Mouse (Mus musculus): Measurements from ENCODE around the gene Rev1.

The Rev1 gene

DNA sequence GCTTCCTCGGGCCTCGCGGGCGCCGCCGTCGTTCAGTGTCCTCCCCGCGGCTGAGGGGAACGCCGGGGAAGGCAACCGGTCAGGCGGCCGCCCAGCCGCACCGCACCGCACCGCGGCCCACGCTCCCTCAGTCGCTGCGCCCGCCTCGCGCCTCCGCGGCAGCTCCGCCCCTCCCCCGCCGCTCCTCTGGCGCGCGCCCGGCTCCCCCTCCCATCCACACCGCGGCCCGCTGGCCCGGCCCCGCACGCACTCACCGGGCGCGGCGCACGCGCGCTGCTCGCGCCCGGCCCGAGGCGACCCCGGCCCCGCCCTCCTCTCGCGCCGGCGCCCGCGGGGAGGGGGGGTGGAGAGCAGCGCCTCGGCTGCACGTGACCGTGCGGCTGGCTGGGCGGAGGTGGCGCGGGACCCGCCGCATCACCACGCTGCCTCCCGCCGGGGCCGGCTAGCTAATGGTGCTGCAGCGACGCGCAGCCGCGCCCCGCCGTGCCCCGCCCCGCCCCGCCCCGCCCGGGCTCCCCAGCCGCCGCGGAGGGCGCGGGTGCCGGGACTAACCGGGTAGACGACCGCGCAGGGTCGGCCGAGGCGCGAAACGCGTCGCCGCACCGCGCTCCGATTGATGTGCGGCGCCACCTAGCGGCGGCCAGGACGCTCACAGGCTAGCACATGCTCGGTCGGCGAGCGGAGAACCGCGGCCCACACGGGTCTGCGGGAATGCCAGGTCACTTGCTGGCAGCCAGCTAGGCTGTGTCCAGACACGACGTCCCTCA lies at the start of gene Rev1:
Rev1 (minus strand) TSS at position 301 of the 767 bp plus-strand sequence.
- peak; percentile 90 to 93 for DNase-seq (ENCODE audit: low spot score in 2 of 2)

GRCm38 (mm10) chr1:38178929-38179328 lies 49.3 kb upstream of the Rev1 start:
- DNase-seq (ENCODE audit: low spot score in 2 of 2), result no peak

- DNase-seq (ENCODE audit: low spot score in 2 of 2), result no peak
Observed at GRCm38 (mm10) chr1:38176077-38176476, 46.5 kb upstream of the Rev1 start.

- DNase-seq (ENCODE audit: low spot score in 2 of 2), result no peak
Observed at GRCm38 (mm10) chr1:38171874-38172273, 42.3 kb upstream of the Rev1 start.

GRCm38 (mm10) chr1:38165696-38166095 lies 36.1 kb upstream of the Rev1 start:
- DNase-seq (ENCODE audit: low spot score in 2 of 2), result no peak

GRCm38 (mm10) chr1:38150086-38150485 lies 20.5 kb upstream of the Rev1 start:
- DNase-seq (ENCODE audit: low spot score in 2 of 2), result no peak

- no peak for DNase-seq (ENCODE audit: low spot score in 2 of 2)
Observed at GRCm38 (mm10) chr1:38146008-38146407, 16.4 kb upstream of the Rev1 start.

GRCm38 (mm10) chr1:38141371-38141770 lies 11.8 kb upstream of the Rev1 start:
- DNase-seq (ENCODE audit: low spot score in 2 of 2), result no peak

DNA sequence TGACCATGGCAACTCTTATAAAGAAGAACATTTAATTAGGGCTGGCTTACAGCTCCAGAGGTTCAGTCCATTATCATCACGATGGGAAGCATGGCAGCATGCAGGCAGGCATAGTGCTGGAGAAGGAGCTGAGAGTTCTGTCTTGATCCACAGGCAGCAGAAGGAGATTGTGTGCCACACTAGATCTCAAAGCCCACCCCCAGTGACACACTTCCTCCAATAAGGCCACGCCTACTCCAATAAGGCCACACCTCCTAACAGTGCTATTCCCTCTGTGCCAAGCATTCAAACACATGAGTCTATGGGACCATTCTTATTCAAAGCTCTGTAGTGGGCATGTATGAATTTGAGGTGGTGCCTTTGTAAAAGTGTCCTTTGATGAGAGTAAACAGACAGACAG lies 11.3 kb upstream of the Rev1 start:
- DNase-seq (ENCODE audit: low spot score in 2 of 2), result no peak

- DNase-seq (ENCODE audit: low spot score in 2 of 2), result no peak
Observed at GRCm38 (mm10) chr1:38139396-38139795, 9.8 kb upstream of the Rev1 start.

DNA sequence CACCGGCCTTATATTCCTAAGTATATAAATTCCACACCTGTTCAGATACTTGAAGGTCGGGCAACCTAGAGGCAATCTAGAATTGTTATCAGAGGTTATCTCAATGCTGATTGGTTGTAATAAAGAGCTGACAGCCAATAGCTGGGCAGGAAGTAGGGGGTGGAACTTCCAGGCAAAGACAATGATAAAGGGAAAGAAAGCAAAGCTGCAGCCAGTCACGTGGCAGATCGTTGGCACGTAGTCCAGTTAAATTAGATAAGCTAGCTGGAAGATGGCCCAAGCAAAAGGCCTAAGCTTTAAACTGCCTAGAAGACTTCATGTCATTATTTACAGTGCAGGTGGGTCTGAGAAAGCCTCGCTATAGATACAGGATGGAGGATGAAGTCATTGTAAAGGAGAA lies 3.3 kb upstream of the Rev1 start:
- no peak for DNase-seq (ENCODE audit: low spot score in 2 of 2)

GRCm38 (mm10) chr1:38130715-38131483 lies 1.3 kb upstream of the Rev1 start:
- no peak for DNase-seq (ENCODE audit: low spot score in 2 of 2)

GRCm38 (mm10) chr1:38128919-38129436 lies 623 bp downstream of the Rev1 start:
- DNase-seq (ENCODE audit: low spot score in 2 of 2), result peak in 1 of 2 experiments; percentile 42

DNA sequence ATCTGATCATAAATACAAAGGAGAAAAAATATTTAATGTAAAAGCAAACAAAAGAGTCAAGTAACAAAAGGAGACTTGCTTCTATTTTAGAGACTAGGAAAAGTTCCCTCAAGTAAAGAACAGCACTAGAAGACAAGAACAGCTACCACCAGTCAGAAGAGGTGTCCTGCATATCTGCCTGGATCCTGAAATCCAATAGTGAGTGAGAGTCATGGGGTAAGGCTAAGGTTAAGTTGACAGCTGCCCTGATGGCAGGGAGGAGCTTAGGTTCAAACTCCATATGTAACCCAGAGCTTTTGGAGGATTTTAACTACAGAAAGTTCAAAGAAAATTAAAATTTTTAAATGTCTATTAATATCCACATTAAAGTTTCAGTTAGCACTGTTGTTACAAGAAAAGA lies 2.6 kb downstream of the Rev1 start:
- no peak for DNase-seq (ENCODE audit: low spot score in 2 of 2)

DNA sequence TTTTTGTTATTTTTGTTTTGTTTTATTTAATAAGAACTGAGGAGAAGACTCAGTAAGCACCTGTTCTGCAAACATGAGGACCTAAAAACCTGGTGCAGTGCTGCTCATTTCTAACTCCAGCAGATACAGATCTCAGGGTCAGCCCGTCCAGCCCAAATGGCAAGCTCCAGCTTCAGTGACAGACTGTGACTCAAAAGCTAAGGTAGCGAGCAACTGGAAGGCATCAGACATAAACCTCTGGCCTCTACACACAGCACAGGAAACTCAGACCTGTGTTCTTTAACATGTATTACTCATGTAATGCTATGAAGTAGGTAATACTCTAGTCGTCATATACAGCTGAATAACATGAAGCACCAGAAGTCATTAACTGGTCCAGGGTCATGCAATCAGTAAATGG lies 3.2 kb downstream of the Rev1 start:
- DNase-seq (ENCODE audit: low spot score in 2 of 2), result no peak

- DNase-seq (ENCODE audit: low spot score in 2 of 2), result no peak
Observed at GRCm38 (mm10) chr1:38124261-38124660, 5.3 kb downstream of the Rev1 start.

GRCm38 (mm10) chr1:38120877-38121276 lies 8.7 kb downstream of the Rev1 start:
- DNase-seq (ENCODE audit: low spot score in 2 of 2), result no peak

DNA sequence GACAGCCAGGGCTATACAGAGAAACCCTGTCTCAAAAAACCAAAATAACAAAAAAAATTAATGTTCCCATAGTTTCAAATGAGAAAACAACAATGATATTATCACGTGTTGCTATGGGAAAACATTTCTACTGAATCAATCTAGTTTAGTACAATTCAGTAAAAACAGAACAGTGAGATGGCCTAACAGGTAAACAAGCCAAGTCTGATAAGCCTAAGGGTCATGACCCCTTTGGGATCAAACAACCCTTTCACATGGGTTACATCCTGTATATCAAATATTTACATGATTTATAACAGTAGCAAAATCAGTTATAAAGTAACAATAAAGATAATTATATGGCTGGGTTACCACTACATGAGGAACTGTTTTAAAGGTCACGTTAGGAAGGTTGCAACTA lies 11.0 kb downstream of the Rev1 start:
- no peak for DNase-seq (ENCODE audit: low spot score in 2 of 2)

DNA sequence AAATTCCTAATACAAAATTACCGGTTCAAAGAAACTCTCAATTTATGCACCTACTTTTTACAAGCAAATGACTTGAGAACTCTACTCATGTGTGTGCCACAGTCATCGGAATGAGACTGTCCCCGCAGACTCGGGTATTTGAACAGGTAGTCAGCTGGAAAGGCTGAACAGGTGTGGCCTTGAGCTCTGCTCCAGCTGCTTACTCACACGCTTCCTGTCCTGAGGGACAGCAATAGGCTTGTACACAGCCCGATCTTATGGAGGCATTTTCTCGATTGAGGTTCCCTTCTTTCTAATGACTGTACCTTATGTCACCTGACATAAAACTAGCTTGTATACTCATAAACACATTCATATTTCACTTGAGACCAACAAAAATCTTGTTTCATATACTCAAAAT lies 19.8 kb downstream of the Rev1 start:
- no peak for DNase-seq (ENCODE audit: low spot score in 2 of 2)

- DNase-seq (ENCODE audit: low spot score in 2 of 2), result no peak
Observed at GRCm38 (mm10) chr1:38103813-38104212, 25.8 kb downstream of the Rev1 start.

- no peak for DNase-seq (ENCODE audit: low spot score in 2 of 2)
Observed at GRCm38 (mm10) chr1:38103214-38103613, 26.4 kb downstream of the Rev1 start.

DNA sequence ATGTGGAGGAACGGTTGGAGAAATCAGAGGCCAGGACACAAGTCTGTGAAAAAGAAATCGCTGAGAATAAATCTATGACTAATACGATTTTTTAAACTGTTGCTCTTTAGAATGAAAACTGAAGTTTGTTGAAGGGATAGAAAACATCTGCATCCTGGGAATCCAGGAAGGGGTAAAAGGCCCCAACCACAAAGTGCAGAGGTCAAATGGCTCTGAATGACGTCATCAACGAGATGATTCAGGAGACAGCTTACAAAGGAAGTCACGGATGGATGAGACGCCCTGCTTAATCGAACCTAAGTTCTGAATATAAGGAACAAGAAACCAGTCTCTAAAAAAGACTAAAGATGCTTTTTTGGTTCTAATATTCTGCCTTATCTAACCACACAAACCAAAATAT lies 48.3 kb downstream of the Rev1 start:
- no peak for DNase-seq (ENCODE audit: low spot score in 2 of 2)

DNA sequence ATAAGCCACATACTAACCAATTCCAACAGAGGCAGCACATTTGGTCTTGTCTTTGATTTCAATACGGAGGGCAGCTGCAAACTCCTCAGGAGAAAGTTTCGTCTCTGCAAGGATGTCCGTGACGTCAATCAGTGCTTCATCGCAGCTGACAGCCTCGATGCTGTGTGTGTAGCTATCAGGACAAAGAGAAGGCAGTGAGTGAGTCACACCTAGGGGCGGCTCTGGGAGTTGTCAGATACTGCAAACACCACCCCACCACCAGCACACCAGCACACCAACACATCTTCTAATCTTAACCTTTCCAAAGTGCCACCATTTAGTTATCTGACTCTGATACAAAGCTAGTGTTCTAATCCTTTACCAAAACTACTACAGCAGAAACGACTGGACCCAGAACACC lies 58.3 kb downstream of the Rev1 start:
- DNase-seq (ENCODE audit: low spot score in 2 of 2), result no peak
